Mouse (Mus musculus): ENCODE results near the gene Pgs1. TPM values are rescaled to one million over a fixed set of nuclear protein-coding genes. Genes with fewer than 3 reads are reported as not detected.
A peak's percentile ranks its signal among the peaks of the same experiment; 100 is the strongest.

Pgs1 gene
- total and polyA plus RNA-seq, 3 experiments, result 17.9 to 21.8 (median 18.1) TPM

DNA sequence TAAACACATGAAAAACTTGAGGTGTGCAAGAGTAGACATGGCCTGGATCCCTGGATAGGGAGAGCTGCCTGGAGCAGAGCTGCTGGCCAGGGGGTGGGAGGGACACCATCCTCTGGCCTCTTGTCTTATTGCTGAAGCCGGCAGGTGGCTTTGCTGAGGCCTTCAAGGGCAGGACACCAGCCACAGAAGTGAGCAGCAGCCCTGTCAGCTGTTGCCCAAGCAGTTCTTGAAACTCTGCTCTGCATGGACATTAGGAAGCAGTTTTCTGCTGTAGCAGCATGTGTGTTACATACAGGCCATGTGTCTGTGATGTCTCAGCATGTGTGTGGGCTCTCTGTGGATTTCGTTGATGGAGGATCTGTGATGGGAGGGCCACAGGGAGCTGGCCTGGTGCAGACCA lies 27.2 kb downstream of the Pgs1 start:
- no peaks in the 10 kb centered on the region for H3K27me3 ChIP-seq (ENCODE audit: control insufficient read depth, insufficient read depth, low read length)
- no peak for TF ChIP-seq EP300 (IDR thresholded peaks at IDR 0.05; ENCODE audit: insufficient read depth, low read depth, low read length)
- TF ChIP-seq CTCF (IDR thresholded peaks at IDR 0.05), result no peak
- no peak for TF ChIP-seq POLR2A (IDR thresholded peaks at IDR 0.05; ENCODE audit: insufficient read depth, low read depth, low read length)
- H3K79me2 ChIP-seq (replicated peaks; ENCODE audit: control insufficient read depth, insufficient read depth, low read length), result peaks cover 6% of the 10 kb centered on the region; the same call in 1 of the 2 replicates
- H3K4me1 ChIP-seq (ENCODE audit: control insufficient read depth, insufficient read depth, low read length), result peaks cover 10% of the 10 kb centered on the region
- H3K36me3 ChIP-seq (ENCODE audit: control insufficient read depth, insufficient read depth, low read length), result no peaks in the 10 kb centered on the region
- H3K4me3 ChIP-seq, result no peak overlapping the region
- intact Hi-C loops (cut with DNase I), result loop anchor here (2.0 kb wide), 1 partner anchor 23 kb away; no protein-coding TSS in a partner anchor
- 77% methylated on average over 2 of the region's 2 CpGs for WGBS
- no peak overlapping the region for H3K27ac ChIP-seq
- no peak for DNase-seq
- H3K9ac ChIP-seq (ENCODE audit: low read depth, low read length), result no peak overlapping the region

DNA sequence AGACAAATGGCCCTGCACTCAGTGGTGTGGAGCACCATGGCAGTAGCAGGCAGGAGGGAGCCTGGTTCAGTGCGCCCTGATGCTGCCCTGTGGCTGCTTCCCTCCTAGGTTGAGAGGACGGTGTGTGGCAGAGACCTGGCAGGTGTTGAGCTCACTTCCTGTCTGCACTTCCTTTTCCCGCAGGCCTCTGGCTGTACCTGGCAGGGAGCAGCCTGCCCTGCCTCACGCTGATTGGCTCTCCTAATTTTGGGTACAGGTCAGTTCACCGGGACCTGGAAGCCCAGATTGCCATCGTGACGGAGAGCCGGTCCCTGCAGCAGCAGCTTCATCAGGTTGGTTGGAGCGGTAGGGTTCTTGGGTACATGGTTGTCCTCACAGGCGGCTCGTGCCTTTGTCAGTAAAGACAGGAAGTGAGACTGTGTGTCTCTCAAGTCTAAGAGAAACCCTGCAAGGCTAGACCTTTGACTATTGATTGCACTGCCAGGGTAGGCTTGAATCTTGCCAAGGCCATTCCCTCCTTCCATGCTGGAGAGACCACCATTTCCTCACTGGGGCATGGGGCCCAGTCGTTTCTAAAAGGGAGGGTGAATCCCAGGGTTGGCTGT lies 28.4 kb downstream of the Pgs1 start:
- intact Hi-C loops (cut with DNase I), result no loop called here
- peak in 1 of 2 experiments; percentile 27 for DNase-seq
- H3K9ac ChIP-seq (ENCODE audit: low read depth, low read length), result no peak overlapping the region
- 68% methylated on average over 12 of the region's 12 CpGs for WGBS
- H3K27ac ChIP-seq, result no peak overlapping the region
- TF ChIP-seq EP300 (IDR thresholded peaks at IDR 0.05; ENCODE audit: insufficient read depth, low read depth, low read length) (no peak), POLR2A (IDR thresholded peaks at IDR 0.05; ENCODE audit: insufficient read depth, low read depth, low read length) (no peak), CTCF (IDR thresholded peaks at IDR 0.05) (no peak)
- peaks cover 2% of the 10 kb centered on the region; the same call in 1 of the 2 replicates for H3K4me1 ChIP-seq (ENCODE audit: control insufficient read depth, insufficient read depth, low read length)
- H3K27me3 ChIP-seq (ENCODE audit: control insufficient read depth, insufficient read depth, low read length), result no peaks in the 10 kb centered on the region
- no peaks in the 10 kb centered on the region for H3K36me3 ChIP-seq (ENCODE audit: control insufficient read depth, insufficient read depth, low read length)
- peaks cover 3% of the 10 kb centered on the region; the same call in 1 of the 2 replicates for H3K79me2 ChIP-seq (replicated peaks; ENCODE audit: control insufficient read depth, insufficient read depth, low read length)
- no peak overlapping the region for H3K4me3 ChIP-seq

DNA sequence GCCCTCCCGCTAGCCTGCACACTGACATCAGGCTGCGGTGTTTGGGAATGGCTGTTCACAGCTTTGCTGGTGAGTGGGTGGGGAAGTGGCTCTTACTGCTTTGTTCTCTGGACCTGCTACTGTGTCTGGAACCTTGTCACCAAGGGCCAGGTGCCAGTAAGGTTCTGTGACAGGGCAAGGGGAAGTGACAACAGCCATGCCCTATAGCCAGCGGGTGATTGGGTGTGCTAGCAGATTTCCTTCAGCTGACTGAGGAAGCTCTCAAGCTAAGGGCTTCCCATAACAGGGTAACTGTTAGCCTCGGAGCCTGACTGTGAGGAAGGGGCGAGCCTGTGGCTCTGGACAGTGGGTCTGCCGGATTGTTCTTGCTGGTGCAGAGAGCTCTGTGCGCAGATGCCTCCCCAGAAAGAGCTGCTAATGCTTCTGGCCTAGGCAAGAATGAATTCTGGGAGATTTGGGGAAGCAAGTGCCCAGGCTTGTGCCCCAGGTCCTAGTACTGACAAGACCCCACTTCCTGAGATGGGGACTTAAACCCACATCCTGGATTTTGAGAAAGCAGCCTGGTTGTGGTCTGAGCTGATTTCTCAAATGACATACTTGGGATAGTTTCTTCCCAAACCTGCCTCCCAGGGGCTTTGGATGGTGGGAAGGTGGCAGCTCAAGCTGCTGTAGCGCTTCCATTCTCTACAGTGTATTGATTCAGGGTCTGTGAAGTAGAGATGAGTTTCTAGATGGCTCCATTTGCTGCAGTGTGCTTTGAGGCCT lies 29.5 kb downstream of the Pgs1 start:
- no peak overlapping the region for H3K4me3 ChIP-seq
- no peak overlapping the region for H3K9ac ChIP-seq (ENCODE audit: low read depth, low read length)
- no peak for DNase-seq
- peaks cover 3% of the 10 kb centered on the region; the same call in 1 of the 2 replicates for H3K79me2 ChIP-seq (replicated peaks; ENCODE audit: control insufficient read depth, insufficient read depth, low read length)
- H3K27ac ChIP-seq, result no peak overlapping the region
- WGBS, result 89% methylated on average over 8 of the region's 8 CpGs
- intact Hi-C loops (cut with DNase I), result no loop called here
- no peaks in the 10 kb centered on the region for H3K36me3 ChIP-seq (ENCODE audit: control insufficient read depth, insufficient read depth, low read length)
- TF ChIP-seq POLR2A (IDR thresholded peaks at IDR 0.05; ENCODE audit: insufficient read depth, low read depth, low read length) (no peak), EP300 (IDR thresholded peaks at IDR 0.05; ENCODE audit: insufficient read depth, low read depth, low read length) (no peak), CTCF (IDR thresholded peaks at IDR 0.05) (no peak)
- no peaks in the 10 kb centered on the region for H3K4me1 ChIP-seq (ENCODE audit: control insufficient read depth, insufficient read depth, low read length)
- no peaks in the 10 kb centered on the region for H3K27me3 ChIP-seq (ENCODE audit: control insufficient read depth, insufficient read depth, low read length)

- intact Hi-C loops (cut with DNase I), result no loop called here
- WGBS, result 95% methylated on average over 4 of the region's 4 CpGs
- H3K27me3 ChIP-seq (ENCODE audit: control insufficient read depth, insufficient read depth, low read length), result no peaks in the 10 kb centered on the region
- no peak overlapping the region for H3K4me3 ChIP-seq
- no peaks in the 10 kb centered on the region for H3K4me1 ChIP-seq (ENCODE audit: control insufficient read depth, insufficient read depth, low read length)
- H3K79me2 ChIP-seq (replicated peaks; ENCODE audit: control insufficient read depth, insufficient read depth, low read length), result peaks cover 3% of the 10 kb centered on the region; the same call in 1 of the 2 replicates
- TF ChIP-seq EP300 (IDR thresholded peaks at IDR 0.05; ENCODE audit: insufficient read depth, low read depth, low read length) (no peak), CTCF (IDR thresholded peaks at IDR 0.05) (peak; percentile 67)
- H3K9ac ChIP-seq (ENCODE audit: low read depth, low read length), result no peak overlapping the region
- DNase-seq, result no peak
- H3K36me3 ChIP-seq (ENCODE audit: control insufficient read depth, insufficient read depth, low read length), result no peaks in the 10 kb centered on the region
- H3K27ac ChIP-seq, result no peak overlapping the region
Observed at GRCm38 (mm10) chr11:118018328-118018727, 32.2 kb downstream of the Pgs1 start.

DNA sequence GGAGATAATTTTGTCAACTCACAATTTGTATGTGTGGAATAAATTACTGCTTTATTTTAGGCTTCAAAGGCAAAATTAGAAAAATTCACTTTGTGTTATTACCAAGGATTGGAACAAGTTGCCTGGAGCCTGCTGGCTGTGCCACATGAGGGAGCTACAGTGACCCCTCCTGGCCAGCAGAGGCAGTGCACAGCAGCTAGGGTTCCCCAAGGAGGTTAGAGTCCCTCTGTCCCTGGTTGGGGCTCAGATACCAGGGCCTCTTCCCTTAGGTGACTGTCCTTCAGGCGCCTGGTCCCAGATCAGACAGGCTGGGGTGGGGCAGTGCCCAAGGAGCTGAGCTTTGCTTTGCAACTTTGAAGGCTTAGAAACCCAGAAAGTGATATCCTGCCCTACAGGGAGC lies 35.7 kb downstream of the Pgs1 start:
- Histone ChIP-seq H3K27ac (no peak overlapping the region), H3K27me3 (ENCODE audit: control insufficient read depth, insufficient read depth, low read length) (no peaks in the 10 kb centered on the region), H3K36me3 (ENCODE audit: control insufficient read depth, insufficient read depth, low read length) (no peaks in the 10 kb centered on the region), H3K4me1 (ENCODE audit: control insufficient read depth, insufficient read depth, low read length) (no peaks in the 10 kb centered on the region), H3K9ac (ENCODE audit: low read depth, low read length) (no peak overlapping the region), H3K79me2 (replicated peaks; ENCODE audit: control insufficient read depth, insufficient read depth, low read length) (no peaks in the 10 kb centered on the region), H3K4me3 (no peak overlapping the region)
- peak; percentile 70 to 84 for DNase-seq
- peak; percentile 100 for TF ChIP-seq CTCF (IDR thresholded peaks at IDR 0.05)
- TF ChIP-seq EP300 (IDR thresholded peaks at IDR 0.05; ENCODE audit: insufficient read depth, low read depth, low read length), result peak; percentile 76; the same call in 1 of the 2 replicates
- no peak for TF ChIP-seq POLR2A (IDR thresholded peaks at IDR 0.05; ENCODE audit: insufficient read depth, low read depth, low read length)
- intact Hi-C loops (cut with DNase I), result loop anchor here (1.0 kb wide), 3 partner anchors 53 to 152 kb away; no protein-coding TSS in a partner anchor
- whole genome bisulfite sequencing, result 61% methylated on average over 1 of the region's 1 CpGs

DNA sequence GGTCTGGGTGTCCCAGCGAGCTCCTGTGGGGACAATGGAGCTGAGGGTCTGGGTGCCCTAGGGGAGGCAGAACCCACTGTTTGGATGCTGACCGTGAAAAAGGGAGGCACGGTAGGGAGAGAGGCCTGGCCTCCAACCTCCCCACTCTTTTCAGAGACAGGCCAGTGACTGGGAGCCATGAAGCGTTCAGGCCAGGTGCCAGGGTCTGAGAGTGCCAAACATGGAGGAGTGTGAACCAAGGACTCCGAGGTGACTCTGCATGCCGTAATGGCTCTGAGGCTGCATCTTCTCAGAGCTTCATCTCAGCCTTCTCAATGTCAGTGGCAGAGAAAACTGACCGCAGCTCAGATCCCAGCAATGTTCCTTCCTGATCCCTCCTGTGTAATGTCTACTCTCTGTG lies 37.4 kb downstream of the Pgs1 start:
- no peaks in the 10 kb centered on the region for H3K36me3 ChIP-seq (ENCODE audit: control insufficient read depth, insufficient read depth, low read length)
- DNase-seq, result peak in 1 of 2 experiments; percentile 36
- no peaks in the 10 kb centered on the region for H3K4me1 ChIP-seq (ENCODE audit: control insufficient read depth, insufficient read depth, low read length)
- no peaks in the 10 kb centered on the region for H3K27me3 ChIP-seq (ENCODE audit: control insufficient read depth, insufficient read depth, low read length)
- H3K79me2 ChIP-seq (replicated peaks; ENCODE audit: control insufficient read depth, insufficient read depth, low read length), result no peaks in the 10 kb centered on the region
- no peak overlapping the region for H3K27ac ChIP-seq
- no peak overlapping the region for H3K4me3 ChIP-seq
- H3K9ac ChIP-seq (ENCODE audit: low read depth, low read length), result no peak overlapping the region
- intact Hi-C loops (cut with DNase I), result no loop called here
- WGBS, result 73% methylated on average over 7 of the region's 7 CpGs
- TF ChIP-seq EP300 (IDR thresholded peaks at IDR 0.05; ENCODE audit: insufficient read depth, low read depth, low read length), result no peak
- no peak for TF ChIP-seq POLR2A (IDR thresholded peaks at IDR 0.05; ENCODE audit: insufficient read depth, low read depth, low read length)
- no peak for TF ChIP-seq CTCF (IDR thresholded peaks at IDR 0.05)
